In genomic region chr3:89159616-89160344, GRCm38 (mm10) we compare ENCODE assay signal across 8 mouse cellular contexts. TPM values are rescaled to one million over a fixed set of nuclear protein-coding genes. Genes with fewer than 3 reads are reported as not detected.
DNase-seq lines count a peak whose midpoint lies in the region; ATAC-seq and TF ChIP-seq lines count a peak whose summit lies in the region.

Gene Hcn3, minus strand, starts transcription at chr3:89160196.

- WGBS in heart, embryonic 14.5 days, result under 1% methylated on average over 60 of the region's 66 CpGs
- WGBS in lung, postnatal 0 days, result under 1% methylated on average over 56 of the region's 66 CpGs

- peak within 1 kb of the TSS; percentile 53; the same call in 1 of the 2 replicates for H3K9ac ChIP-seq in heart, embryonic 14.5 days (ENCODE audit: low read length)
- no peak within 1 kb of the TSS for H3K9ac ChIP-seq in lung, postnatal 0 days (replicated peaks; ENCODE audit: low read depth)

- H3K9me3 ChIP-seq in heart, embryonic 14.5 days (ENCODE audit: control insufficient read depth, low read length), result no peaks in the 10 kb centered on the region
- H3K9me3 ChIP-seq in lung, postnatal 0 days (ENCODE audit: low read length), result no peaks in the 10 kb centered on the region

- peak; percentile 95 for DNase-seq in CD4-positive, CD25-positive, alpha-beta regulatory T cell, adult 2 months (ENCODE audit: low read depth, low spot score)
- peak; percentile 85 for DNase-seq in NIH3T3 (ENCODE audit: low read depth)
- peak; percentile 85 for DNase-seq in embryo, embryonic 10.5 days (ENCODE audit: low spot score)
- DNase-seq in kidney, postnatal 4 days, result peak; percentile 86 to 90
- peak; percentile 80 for DNase-seq in lung, postnatal 0 days (ENCODE audit: low spot score)
- DNase-seq in retina, adult 2 months (ENCODE audit: low read depth, low spot score), result peak; percentile 41
- no peak for DNase-seq in adipocyte (ENCODE audit: low spot score)

- no peak within 1 kb of the TSS for H3K27ac ChIP-seq in heart, embryonic 14.5 days (replicated peaks in 1 of 2; ENCODE audit: control insufficient read depth in 1 of 2, insufficient read depth in 1 of 2, low read depth in 2 of 2, low read length in 2 of 2)
- H3K27ac ChIP-seq in lung, postnatal 0 days (ENCODE audit: low read length), result no peak within 1 kb of the TSS

- peak within 1 kb of the TSS; percentile 52 for H3K4me3 ChIP-seq in heart, embryonic 14.5 days (ENCODE audit: control insufficient read depth in 1 of 2, insufficient read depth in 1 of 2, low read depth in 1 of 2, low read length in 2 of 2)
- peak within 1 kb of the TSS; percentile 43 for H3K4me3 ChIP-seq in lung, postnatal 0 days (ENCODE audit: low read depth, low read length)

- H3K27me3 ChIP-seq in heart, embryonic 14.5 days (ENCODE audit: control insufficient read depth, insufficient read depth, low read length), result peaks cover 16% of the 10 kb centered on the region
- H3K27me3 ChIP-seq in lung, postnatal 0 days (replicated peaks; ENCODE audit: insufficient read depth, low read length), result peaks cover 11% of the 10 kb centered on the region; the same call in 1 of the 2 replicates

- TF ChIP-seq EP300 in lung, postnatal 0 days (IDR thresholded peaks at IDR 0.05), result no peak

- peak; percentile 57 for ATAC-seq in heart, embryonic 14.5 days (ENCODE audit: insufficient number of reproducible peaks, insufficient read depth, low FRiP score, low read depth)
- peak; percentile 66 for ATAC-seq in lung, postnatal 0 days

- peaks cover 2 to 12% of the 10 kb centered on the region in 2 experiments for H3K4me1 ChIP-seq in heart, embryonic 14.5 days (ENCODE audit: control insufficient read depth in 2 of 2, insufficient read depth in 2 of 2, low read length in 2 of 2)
- H3K4me1 ChIP-seq in lung, postnatal 0 days (ENCODE audit: insufficient read depth, low read depth, low read length), result peaks cover 6% of the 10 kb centered on the region

- H3K36me3 ChIP-seq in heart, embryonic 14.5 days (ENCODE audit: control insufficient read depth, insufficient read depth, low read length), result no peaks in the 10 kb centered on the region
- H3K36me3 ChIP-seq in lung, postnatal 0 days (ENCODE audit: insufficient read depth, low read length), result no peaks in the 10 kb centered on the region

- H3K4me2 ChIP-seq in heart, embryonic 14.5 days (ENCODE audit: low read length), result peak within 1 kb of the TSS; percentile 90
- peak within 1 kb of the TSS; percentile 95 for H3K4me2 ChIP-seq in lung, postnatal 0 days (replicated peaks; ENCODE audit: low read depth, low read length)

- TF ChIP-seq CTCF in lung, postnatal 0 days (IDR thresholded peaks at IDR 0.05), result peak; percentile 80

RNA-seq across cellular contexts. Expression of gene Hcn3, which starts in this region (rescaled TPM):
- polyA plus RNA-seq in heart, embryonic 14.5 days (2014; fragmentation: Nextera tagmentation; extraction: Ambion mirVana), result 0.27 and 0.51 TPM in 2 replicates
- polyA plus RNA-seq in lung, postnatal 0 days (2015; fragmentation: Nextera tagmentation; extraction: Ambion mirVana), result 0.19 and 0.31 TPM in 2 replicates

Comparison
In these comparisons a context has a peak if more than half of its experiments do, and no peak if none do; other contexts are left out.
1. Peak in ATAC-seq, H3K4me3 ChIP-seq, H3K9ac ChIP-seq and H3K4me2 ChIP-seq in heart, embryonic 14.5 days; RNA of the gene not detected or under 1 TPM.
2. Peak in DNase-seq, ATAC-seq, H3K4me3 ChIP-seq and H3K4me2 ChIP-seq in lung, postnatal 0 days; RNA of the gene not detected or under 1 TPM.